Mouse (Mus musculus) ES-Bruce4 (cell line): ENCODE data around the gene Tnpo2.

Experiments
- CTCF ChIP-seq: IDR thresholded peaks from one replicate; pipeline ENCODE4 v1.8.1; 2011; ENCODE audit warnings: low read depth, low read length
- POLR2A ChIP-seq: IDR thresholded peaks from one replicate; pipeline ENCODE4 v1.8.1; 2011; ENCODE audit warnings: low read length; ENCODE audit not compliant: insufficient read depth

DNA sequence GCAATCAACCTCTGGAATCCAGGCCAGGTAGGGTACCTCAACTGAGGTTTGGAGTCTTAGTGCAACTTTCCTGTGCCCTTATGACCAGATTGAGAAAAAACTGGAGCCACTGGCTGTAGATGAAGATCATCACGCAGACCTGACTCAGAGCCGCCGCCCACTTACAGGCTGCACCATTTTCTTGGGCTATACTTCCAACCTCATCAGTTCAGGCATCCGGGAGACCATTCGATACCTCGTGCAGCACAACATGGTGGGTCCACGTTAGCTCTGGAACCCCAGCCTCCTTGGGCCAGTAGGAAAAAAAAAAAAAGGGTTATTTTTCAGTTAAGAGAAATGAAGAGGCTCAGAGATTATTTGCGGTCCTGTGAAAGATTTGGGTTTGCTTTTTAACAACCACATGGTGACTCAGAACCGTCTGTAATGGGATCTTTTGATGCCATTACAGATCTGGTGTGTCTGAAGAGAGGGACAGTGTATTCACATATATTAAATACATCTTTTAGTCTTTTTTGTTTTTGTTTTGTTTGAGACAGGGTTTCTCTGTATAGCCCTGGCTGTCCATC lies 35.7 kb downstream of the Tnpo2 start:
- no peak for TF ChIP-seq CTCF
- TF ChIP-seq POLR2A: no peak
